Comparison of ENCODE assay signal across 9 mouse cellular contexts in the genomic region with DNA sequence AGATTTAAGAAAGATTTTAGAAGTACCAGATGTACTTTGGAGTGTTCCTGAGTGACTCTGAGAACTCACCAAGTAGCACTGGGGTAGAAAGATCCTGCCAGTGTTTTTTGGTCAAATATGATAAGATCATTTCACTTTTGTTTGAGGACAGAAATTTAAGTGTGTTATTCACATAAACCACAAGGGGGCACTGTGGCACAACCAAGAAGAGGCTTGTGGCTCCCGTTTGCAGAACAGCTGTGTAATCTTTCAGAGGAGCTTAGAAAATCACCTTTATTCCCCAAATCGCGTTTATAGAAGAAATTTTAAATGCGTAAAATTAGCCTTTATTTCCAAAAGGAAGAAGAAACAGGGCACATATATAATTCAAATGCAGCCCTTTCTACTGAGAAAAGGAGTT.
DNase-seq lines count a peak whose midpoint lies in the region; ATAC-seq lines count a peak whose summit lies in the region.
"Had no signal": no experiment of that assay in that cellular context is flagged by ENCODE, and none has a peak within 500 bp of the region (broad histone marks: within the 10 kb centered on the region; RNA-seq: fewer than 3 reads in every experiment).

No protein-coding gene starts in this region.

- H3K36me3 ChIP-seq in intestine, embryonic 15.5 days, result no peaks in the 10 kb centered on the region
- H3K36me3 ChIP-seq: lung, embryonic 15.5 days had no signal

- intact Hi-C loops in heart, postnatal 25 days (cut with DNase I), result no loop called here

- H3K4me3 ChIP-seq in intestine, embryonic 15.5 days (replicated peaks), result no peak overlapping the region
- H3K4me3 ChIP-seq: lung, embryonic 15.5 days had no signal

- peak; percentile 16 for DNase-seq in heart, adult 8-10 months (ENCODE audit: low spot score)
- DNase-seq in heart, postnatal 25 days (ENCODE audit: low spot score), result no peak
- DNase-seq in urinary bladder, postnatal 25 days (ENCODE audit: low spot score), result peak; percentile 34
- DNase-seq in urinary bladder, postnatal 4 days (ENCODE audit: low spot score in 2 of 2), result no peak
- DNase-seq in cerebellum, postnatal 14 days, result peak; percentile 65 to 67
- peak; percentile 4 for DNase-seq in layer of hippocampus, adult 9-10 months (ENCODE audit: low spot score)
- DNase-seq in natural killer cell, adult 2 months (ENCODE audit: low spot score in 2 of 2), result peak; percentile 12 to 33

- WGBS in intestine, embryonic 15.5 days, result 4% methylated on average over 4 of the region's 4 CpGs

- no peak for ATAC-seq in intestine, embryonic 15.5 days

- H3K9me3 ChIP-seq in intestine, embryonic 15.5 days, result no peaks in the 10 kb centered on the region
- H3K9me3 ChIP-seq: lung, embryonic 15.5 days had no signal

- no peak overlapping the region for H3K9ac ChIP-seq in intestine, embryonic 15.5 days
- H3K9ac ChIP-seq: lung, embryonic 15.5 days had no signal

- no peak overlapping the region for H3K4me2 ChIP-seq in intestine, embryonic 15.5 days (replicated peaks)
- H3K4me2 ChIP-seq: lung, embryonic 15.5 days had no signal

- H3K27me3 ChIP-seq in intestine, embryonic 15.5 days (replicated peaks), result no peaks in the 10 kb centered on the region
- H3K27me3 ChIP-seq: lung, embryonic 15.5 days had no signal

- no peak overlapping the region for H3K27ac ChIP-seq in intestine, embryonic 15.5 days
- H3K27ac ChIP-seq: lung, embryonic 15.5 days had no signal

- no peaks in the 10 kb centered on the region for H3K4me1 ChIP-seq in intestine, embryonic 15.5 days (replicated peaks)
- H3K4me1 ChIP-seq: lung, embryonic 15.5 days had no signal

Comparison
In these comparisons a context has a peak if more than half of its experiments do, and no peak if none do; other contexts are left out.
1. DNase-seq: peak in heart, adult 8-10 months (single experiment), urinary bladder, postnatal 25 days (single experiment), cerebellum, postnatal 14 days (2 of 2), layer of hippocampus, adult 9-10 months (single experiment) and natural killer cell, adult 2 months (2 of 2); none in heart, postnatal 25 days (single experiment) and urinary bladder, postnatal 4 days (0 of 2).